Mouse (Mus musculus) erythroblast, adult 5-6 weeks (primary cell): Measurements from ENCODE around the gene Tbx21. TPM values are rescaled to one million over a fixed set of nuclear protein-coding genes. Genes with fewer than 3 reads are reported as not detected.

ENCODE experiments used
- ATAC-seq: replicated peaks from 2 replicates; pipeline ENCODE4 v1.8.0; 2016; ENCODE audit warnings: moderate number of reproducible peaks, mild to moderate bottlenecking, moderate TSS enrichment, inconsistent platforms; ENCODE audit not compliant: poor library complexity, low FRiP score, severe bottlenecking
- total RNA-seq, 2 experiments: library from RNA; stranded (forward) in 1 of 2; stranded (reverse) in 1 of 2; fragments of 150-400 nt in 1 of 2; fragments of 200-764, 138-1000 nt in 1 of 2; gene quantifications; 2 replicates each; pipeline versions ENCODE4 v1.2.3 to v1.2.4; 2015 to 2017; ENCODE audit warnings: low replicate concordance in 2 of 2

Tbx21 gene
- total RNA-seq (2015; ENCODE audit: low replicate concordance) (not detected in 2 replicates), total RNA-seq (2017; ENCODE audit: low replicate concordance) (not detected in 2 replicates)

GRCm38 (mm10) chr11:97114671-97115601 lies at the start of gene Tbx21:
TSS of gene Tbx21 (minus strand) at chr11:97115331.
- ATAC-seq: no peak

GRCm38 (mm10) chr11:97160341-97160740 lies 45.2 kb upstream of the Tbx21 start:
- ATAC-seq: no peak

DNA sequence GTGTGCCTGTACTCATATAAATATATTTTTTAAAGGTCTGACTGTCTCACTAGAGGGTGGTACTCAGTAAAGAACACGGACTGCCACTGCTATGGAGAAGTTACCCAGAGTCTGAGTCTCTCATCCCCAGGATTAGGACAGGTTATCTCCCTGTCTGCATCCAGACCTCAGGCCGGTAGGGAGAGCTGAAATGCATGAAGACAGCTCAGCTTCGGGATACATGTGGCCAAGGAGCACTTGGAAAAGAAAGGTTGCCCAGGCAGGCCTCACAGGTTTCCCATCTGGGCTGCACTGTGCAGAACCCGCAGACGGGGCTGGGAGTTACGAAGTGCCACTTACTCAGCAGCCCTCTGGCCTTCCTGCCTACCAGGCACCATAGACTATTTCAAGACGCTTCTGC lies 41.9 kb upstream of the Tbx21 start:
- no peak for ATAC-seq

- ATAC-seq: no peak
Measured at GRCm38 (mm10) chr11:97152662-97153287, 37.6 kb upstream of the Tbx21 start.

- ATAC-seq: no peak
Measured at GRCm38 (mm10) chr11:97152023-97152426, 36.9 kb upstream of the Tbx21 start.

- no peak for ATAC-seq
Measured at GRCm38 (mm10) chr11:97151343-97151801, 36.2 kb upstream of the Tbx21 start, which contains the start of gene Tbkbp1. TSS of gene Tbkbp1 (minus strand) at chr11:97151495.

GRCm38 (mm10) chr11:97150411-97151330 lies 35.5 kb upstream of the Tbx21 start:
- ATAC-seq: no peak

DNA sequence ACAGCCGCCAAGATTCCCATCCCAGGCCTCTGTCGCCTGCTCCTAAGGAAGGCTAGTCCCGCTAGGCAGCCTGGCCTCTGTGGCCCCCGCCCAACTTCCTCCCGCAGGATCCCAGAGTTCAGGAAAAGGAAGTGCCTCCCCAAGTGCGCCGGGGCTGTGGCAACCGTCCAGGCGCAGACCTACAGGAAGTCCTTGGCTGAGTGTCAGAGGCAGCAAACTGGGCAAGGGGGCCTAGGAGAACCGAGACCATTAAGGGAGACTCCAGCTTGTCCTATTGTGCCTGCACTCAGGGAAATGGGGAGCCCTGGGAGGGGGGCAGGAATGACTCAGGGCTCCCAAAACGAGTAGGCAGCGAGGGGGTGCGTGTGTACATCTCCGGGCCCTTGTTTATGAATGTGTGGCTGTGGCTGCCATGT lies 34.9 kb upstream of the Tbx21 start:
- no peak for ATAC-seq

GRCm38 (mm10) chr11:97149026-97149425 lies 33.9 kb upstream of the Tbx21 start:
- no peak for ATAC-seq

GRCm38 (mm10) chr11:97148591-97148990 lies 33.5 kb upstream of the Tbx21 start:
- no peak for ATAC-seq

DNA sequence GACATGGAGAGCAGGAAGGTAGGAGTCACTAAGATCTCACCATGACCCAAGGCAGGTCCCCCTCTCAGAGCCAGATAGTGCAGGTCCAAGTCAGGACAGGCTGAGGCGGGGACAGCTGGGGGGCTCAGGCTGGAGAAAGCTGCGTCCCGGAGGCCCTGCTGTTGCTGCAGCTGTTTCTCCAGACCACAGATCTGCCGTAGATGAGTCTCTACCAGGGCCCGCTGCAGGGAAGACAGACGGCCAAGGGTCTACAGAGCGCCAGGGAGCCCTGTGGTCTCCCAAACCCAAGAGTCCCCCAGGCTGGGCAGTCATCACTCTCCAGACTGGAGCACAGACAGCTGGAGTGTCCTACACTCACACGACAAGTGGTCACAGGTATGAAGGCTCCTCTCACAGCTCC lies 32.2 kb upstream of the Tbx21 start:
- no peak for ATAC-seq

DNA sequence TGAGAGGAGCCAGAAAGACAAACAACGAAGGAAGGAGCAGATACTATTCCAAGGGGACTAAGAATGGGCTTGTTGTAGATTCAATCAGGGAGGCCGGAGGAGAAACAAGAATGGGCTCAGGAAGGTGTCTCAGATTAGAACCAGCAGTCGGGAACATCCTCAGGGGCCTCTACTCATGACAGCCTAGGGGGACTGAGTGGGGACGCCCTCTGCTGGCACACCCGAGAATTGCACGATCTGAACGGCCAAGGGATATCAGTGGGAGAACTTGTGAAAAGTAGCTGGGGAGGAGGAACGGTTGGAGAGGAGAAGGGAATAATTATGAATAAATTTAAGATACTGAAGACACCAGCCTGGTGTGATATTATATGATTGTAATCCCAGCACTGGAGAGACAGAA lies 31.6 kb upstream of the Tbx21 start:
- ATAC-seq: no peak

- no peak for ATAC-seq
Measured at GRCm38 (mm10) chr11:97145951-97146350, 30.8 kb upstream of the Tbx21 start.

DNA sequence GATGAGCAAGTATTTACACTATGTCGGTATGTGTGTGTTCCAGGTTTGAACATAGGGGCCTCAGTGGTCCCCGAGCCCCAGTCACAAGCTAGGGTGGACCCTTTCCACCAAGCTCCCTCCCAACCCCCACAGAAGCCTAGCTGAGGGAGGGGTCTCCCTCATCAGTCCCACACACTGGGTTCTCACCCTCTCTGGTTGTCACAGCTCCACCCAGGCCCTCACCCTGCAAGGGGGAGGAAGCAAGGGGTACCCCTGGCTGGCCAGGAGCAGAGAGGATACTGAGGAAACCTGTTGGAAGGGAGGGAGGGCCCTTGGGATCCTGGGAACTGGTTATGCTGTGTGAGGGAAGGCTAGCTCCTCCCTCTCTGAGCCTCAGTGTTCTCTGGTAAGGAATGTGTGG lies 30.2 kb upstream of the Tbx21 start:
- ATAC-seq: no peak

DNA sequence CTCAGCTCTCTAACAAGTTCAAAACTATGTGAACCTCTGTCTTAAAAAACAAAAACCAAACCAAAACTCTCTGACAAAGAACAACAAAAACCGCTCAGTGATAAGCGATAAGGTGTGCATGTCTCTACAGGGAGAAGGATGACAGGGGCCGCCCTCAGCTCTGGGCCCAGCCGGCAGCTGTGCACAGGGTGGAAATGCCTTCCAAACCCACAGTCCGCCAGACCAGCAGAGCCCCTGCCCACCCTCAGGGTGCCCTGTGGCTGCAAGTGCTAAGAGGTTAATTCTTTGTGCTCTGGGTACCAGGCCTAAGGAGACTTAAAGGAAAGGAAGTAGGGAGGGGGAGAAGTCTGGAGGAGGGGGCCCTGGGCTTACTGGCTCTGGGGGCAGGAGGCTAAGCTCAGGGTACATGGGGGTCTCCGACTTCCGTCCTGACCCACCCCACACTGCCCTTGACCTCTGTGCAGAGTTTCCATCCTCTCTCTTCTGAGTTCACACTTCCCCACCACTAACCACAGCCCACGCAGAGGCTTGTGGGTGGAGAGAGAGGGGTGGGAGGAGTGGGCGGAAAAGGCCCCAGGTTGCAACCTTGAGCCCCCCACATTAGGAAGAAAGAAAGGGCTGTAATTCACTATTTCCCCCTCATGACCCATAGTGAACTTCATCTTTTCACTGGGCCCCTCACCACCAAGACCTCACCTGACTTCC lies 28.2 kb upstream of the Tbx21 start:
- ATAC-seq: no peak

GRCm38 (mm10) chr11:97142159-97142608 lies 27.1 kb upstream of the Tbx21 start:
- ATAC-seq: no peak

- ATAC-seq: no peak
Measured at GRCm38 (mm10) chr11:97140811-97141210, 25.7 kb upstream of the Tbx21 start.

DNA sequence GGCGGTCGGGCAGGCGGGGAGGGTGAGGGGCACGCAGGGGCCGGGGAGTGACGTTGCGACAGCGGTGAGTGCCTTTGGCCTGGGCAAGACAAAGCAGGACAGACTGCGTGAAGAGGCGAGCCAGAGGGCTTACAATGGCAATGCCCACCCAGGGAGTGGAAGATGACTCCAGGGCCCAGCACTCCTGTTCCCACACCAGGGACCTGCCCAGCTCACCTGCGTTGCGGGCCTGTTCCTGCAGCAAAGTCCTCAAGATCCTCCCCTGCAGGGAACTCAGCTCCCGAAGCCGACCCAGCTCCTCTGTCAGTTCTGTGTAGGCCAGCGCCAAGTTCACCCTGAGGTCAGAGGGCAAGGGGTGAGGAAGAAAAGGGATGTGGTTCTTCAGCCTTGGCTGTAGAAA lies 24.1 kb upstream of the Tbx21 start:
- ATAC-seq: no peak

DNA sequence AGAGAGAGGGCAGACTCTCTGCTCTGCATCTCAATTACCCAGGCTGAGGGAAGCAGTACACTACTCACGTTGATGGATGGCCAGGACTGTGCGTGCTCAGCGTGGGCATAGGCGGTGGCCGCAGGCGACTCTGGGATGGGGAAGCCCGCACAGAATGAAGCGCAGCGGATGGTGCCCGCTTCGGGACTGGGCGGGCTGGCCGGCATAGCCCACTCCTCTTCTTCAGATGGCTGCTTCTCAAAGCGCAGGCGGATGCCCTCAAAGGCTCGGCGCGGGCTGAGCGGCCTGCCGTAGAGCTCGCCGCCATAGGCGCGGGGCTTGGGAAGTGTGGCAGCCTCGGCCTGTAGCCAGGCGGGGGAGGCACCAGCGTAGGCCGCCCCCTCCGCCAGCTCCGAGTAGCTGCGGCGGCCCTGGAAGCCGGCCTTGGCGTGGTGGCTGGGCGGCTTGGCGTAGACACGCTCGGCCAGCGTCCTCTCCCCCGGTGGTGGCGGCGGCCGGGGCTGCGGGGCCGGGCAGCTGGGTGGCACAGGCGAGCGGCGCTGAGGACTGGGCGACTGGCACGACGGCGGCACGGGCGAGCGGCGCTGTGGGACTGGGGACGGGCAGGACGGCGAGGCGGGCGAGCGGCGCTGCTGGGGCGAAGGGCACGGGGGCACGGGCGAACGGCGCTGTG lies 23.6 kb upstream of the Tbx21 start:
- ATAC-seq: no peak
